Mouse (Mus musculus) brain, embryonic 14.5 days (tissue): ENCODE data around the gene Pkd2l1. TPM values are rescaled to one million over a fixed set of nuclear protein-coding genes. Genes with fewer than 3 reads are reported as not detected.

ENCODE experiments used
- DNase-seq: peaks from one replicate; pipeline ENCODE4 v3.0.0-alpha.2; 2011; ENCODE audit warnings: low read depth
- CTCF ChIP-seq: fragments of 200-500 bp; IDR thresholded peaks from 2 replicates; pipeline ENCODE4 v1.5.1; 2012; ENCODE audit warnings: inconsistent platforms, mild to moderate bottlenecking, moderate library complexity, borderline replicate concordance; ENCODE audit not compliant: insufficient read depth, insufficient read length; ENCODE audit errors: extremely low read depth
- POLR2A ChIP-seq: fragments of 200-500 bp; IDR thresholded peaks from 2 replicates; pipeline ENCODE4 v1.6.1; 2012; ENCODE audit warnings: mild to moderate bottlenecking, inconsistent platforms, borderline replicate concordance; ENCODE audit not compliant: poor library complexity, insufficient read depth, insufficient read length, severe bottlenecking; ENCODE audit errors: extremely low read depth
- polyA plus RNA-seq: library from polyadenylated mRNA; depleted of rRNA; stranded (reverse); fragments of >200 nt; gene quantifications from 2 replicates; pipeline ENCODE4 v1.2.3, GENCODE M21; 2012; rRNA removed

Pkd2l1 gene
- polyA plus RNA-seq: 0.19 and 0.26 TPM in 2 replicates

DNA sequence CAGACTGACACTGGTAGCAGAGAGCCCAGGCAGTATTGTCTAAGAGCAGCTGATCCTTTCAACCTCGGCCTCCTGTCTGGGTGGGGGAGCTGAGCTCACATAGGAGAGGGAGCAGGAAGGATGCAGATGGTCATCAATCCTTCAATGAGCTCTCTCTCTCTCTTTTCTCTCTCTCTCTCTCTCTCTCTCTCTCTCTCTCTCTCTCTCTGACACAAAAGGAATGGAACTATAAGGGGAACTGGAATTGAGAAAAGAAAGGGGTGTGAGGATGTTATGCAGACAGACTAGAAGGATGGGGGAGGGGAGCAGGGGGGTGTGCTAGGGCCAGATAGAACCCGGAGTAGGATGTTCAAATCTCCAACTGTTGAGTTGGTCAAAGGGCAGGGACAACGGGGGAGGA lies at the start of gene Pkd2l1:
Gene Pkd2l1, minus strand, starts transcription at position 101 of the 400 bp plus-strand sequence.
- TF ChIP-seq POLR2A (no peak), CTCF (no peak)
- DNase-seq: no peak

- TF ChIP-seq POLR2A (no peak), CTCF (no peak)
- no peak for DNase-seq
Observed at GRCm38 (mm10) chr19:44238906-44239305, 46.7 kb upstream of the Pkd2l1 start.

DNA sequence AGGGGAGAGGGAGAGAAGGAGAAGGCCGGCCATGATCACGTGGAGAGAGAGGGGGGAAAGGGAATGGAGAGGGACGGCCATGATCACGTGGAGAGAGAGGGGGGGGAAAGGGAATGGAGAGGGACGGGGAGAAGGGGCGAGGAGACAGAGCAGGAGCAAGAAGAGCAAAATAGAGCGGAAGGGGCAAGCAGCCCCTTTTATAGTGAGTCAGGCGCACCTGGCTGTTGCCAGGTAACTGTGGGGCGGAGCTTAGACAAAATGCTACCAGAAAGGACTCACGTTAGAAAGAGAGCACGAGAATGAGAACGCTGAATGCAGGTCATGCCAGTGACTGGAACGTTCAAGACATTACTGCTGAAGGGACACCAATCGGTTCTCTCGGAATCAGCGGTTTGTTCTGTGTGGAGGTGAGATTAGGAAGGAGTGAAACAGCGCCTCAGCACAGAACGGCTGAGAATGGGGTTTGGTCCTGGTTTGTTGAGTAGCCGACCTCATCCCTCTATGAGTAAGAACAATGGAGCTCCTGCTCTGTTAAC lies 45.3 kb upstream of the Pkd2l1 start:
- TF ChIP-seq CTCF: no peak
- no peak for TF ChIP-seq POLR2A
- peak; percentile 73 for DNase-seq

DNA sequence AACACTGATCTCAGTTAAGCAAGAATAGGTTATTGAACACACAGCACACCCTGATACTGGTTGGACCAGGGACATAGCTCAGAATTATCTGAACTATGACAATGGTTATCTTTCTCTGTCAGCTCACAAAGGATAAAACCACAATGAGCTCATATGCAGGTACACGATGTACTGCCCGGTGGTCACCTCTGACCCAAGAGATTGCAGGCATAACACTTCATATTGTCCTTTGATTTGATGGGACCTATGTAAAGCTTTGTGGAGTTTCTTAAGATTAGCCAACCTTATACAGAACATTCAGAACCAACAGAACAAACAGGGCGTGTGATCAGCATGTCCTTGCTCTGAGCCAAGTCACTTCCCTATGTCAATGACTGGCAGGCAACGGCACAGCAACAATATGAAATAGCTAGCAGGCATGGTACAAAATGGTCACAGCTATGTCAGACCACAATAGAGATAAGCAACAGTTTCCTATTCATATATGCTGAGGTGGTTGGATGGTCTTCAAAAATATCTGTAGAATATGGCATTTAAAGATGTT lies 39.4 kb upstream of the Pkd2l1 start:
- no peak for TF ChIP-seq POLR2A
- no peak for TF ChIP-seq CTCF
- no peak for DNase-seq

GRCm38 (mm10) chr19:44230212-44230611 lies 38.0 kb upstream of the Pkd2l1 start:
- TF ChIP-seq POLR2A (no peak), CTCF (no peak)
- DNase-seq: no peak

DNA sequence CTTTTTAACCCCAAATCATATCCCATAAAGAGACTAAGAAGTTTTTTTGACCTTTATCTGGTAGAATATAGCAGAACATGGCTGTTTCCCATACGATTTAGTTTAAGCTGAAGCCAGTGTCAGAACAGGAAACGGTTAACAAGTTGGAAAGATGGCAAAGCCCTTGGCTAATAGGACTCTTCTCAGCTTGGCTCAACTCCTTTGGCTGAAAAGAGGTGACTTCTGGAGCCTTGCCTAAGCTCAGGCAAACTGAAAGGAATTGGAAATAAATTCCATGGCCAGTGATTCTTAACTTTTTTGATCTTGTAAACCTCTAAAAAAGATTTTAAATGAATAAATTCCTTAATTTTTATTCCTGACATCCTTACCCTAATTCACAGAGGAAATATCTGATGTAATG lies 37.5 kb upstream of the Pkd2l1 start:
- DNase-seq: peak; percentile 45
- no peak for TF ChIP-seq POLR2A
- TF ChIP-seq CTCF: no peak

GRCm38 (mm10) chr19:44225728-44226127 lies 33.5 kb upstream of the Pkd2l1 start:
- DNase-seq: no peak
- TF ChIP-seq CTCF: no peak
- no peak for TF ChIP-seq POLR2A

- DNase-seq: no peak
- TF ChIP-seq POLR2A: no peak
- TF ChIP-seq CTCF: no peak
Observed at GRCm38 (mm10) chr19:44217958-44218525, 25.8 kb upstream of the Pkd2l1 start.

DNA sequence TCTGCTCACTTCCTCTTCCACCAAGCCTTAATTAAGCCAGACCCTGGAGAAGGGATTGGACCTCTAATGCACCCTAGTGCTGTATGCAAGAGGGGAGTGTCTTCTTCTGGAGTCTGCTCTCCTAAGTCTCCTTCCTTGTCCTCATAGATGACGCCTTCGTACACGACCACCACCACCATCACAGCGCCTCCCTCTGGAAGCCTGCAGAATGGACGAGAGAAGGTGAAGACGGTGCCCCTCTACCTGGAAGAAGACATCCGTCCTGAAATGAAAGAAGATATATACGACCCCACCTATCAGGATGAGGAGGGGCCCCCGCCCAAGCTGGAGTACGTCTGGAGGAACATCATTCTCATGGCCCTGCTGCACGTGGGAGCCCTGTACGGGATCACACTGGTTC lies 23.0 kb upstream of the Pkd2l1 start:
- TF ChIP-seq POLR2A (no peak), CTCF (no peak)

GRCm38 (mm10) chr19:44207079-44207478 lies 14.8 kb upstream of the Pkd2l1 start:
- TF ChIP-seq CTCF (no peak), POLR2A (no peak)
- no peak for DNase-seq

More for the DNA sequence above, 23.0 kb upstream of the Pkd2l1 start:
- no peak for DNase-seq

DNA sequence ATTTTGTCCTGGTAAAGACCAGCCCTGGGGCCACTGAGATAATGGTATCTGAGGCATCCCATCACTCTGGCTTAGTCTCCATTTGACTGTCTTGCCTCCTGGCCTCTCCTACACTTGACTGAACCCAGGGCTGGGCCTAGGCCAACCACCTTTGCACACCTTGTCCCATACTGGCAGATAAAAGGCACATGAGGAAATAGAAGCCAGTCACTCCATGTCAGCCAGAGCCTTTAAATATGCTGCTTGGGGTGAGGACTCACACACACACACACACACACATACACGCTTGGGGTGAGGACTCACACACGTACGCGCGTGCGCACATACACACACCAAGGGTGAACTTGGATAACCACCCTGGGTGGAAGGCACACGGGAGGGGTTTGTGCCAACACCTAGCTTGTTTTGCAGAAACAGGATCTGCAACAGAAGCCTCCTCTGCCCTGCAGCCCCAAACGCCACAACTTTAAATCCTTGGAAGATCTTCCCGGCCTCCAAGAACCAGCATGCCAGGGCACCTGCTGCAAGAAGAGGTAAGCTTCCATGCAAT lies 10.8 kb upstream of the Pkd2l1 start, which contains the start of gene Scd3:
Gene Scd3, plus strand, starts transcription at position 255 of the 550 bp plus-strand sequence.
- TF ChIP-seq CTCF: no peak
- no peak for TF ChIP-seq POLR2A
- no peak for DNase-seq
